Mouse (Mus musculus) stomach, embryonic 15.5 days (tissue): Measurements from ENCODE around the gene Med27. TPM values are rescaled to one million over a fixed set of nuclear protein-coding genes. Genes with fewer than 3 reads are reported as not detected.

ENCODE experiments used
- ATAC-seq: fragments of 200-750 bp; cut with Nextera tagmentation; 2 replicates; pipeline ENCODE4 v1.8.0; 2017; ENCODE audit warnings: low read depth, moderate number of reproducible peaks, moderate TSS enrichment; ENCODE audit not compliant: insufficient read depth, low FRiP score
- H3K27ac ChIP-seq: fragments of 300-500 bp; sonication (generic); 2 replicates; pipeline ENCODE4 v1.5.1; 2015; ENCODE audit warnings: mild to moderate bottlenecking, inconsistent platforms
- H3K27me3 ChIP-seq: fragments of 300-500 bp; sonication (generic); replicated peaks from 2 replicates; pipeline ENCODE4 v1.6.1; 2015; ENCODE audit warnings: inconsistent platforms
- H3K36me3 ChIP-seq: fragments of 300-500 bp; sonication (generic); 2 replicates; pipeline ENCODE4 v1.6.1; 2015; ENCODE audit warnings: inconsistent platforms
- H3K4me1 ChIP-seq: fragments of 300-500 bp; sonication (generic); 2 replicates; pipeline ENCODE4 v1.6.1; 2015; ENCODE audit warnings: inconsistent platforms
- H3K4me2 ChIP-seq: fragments of 300-500 bp; sonication (generic); 2 replicates; pipeline ENCODE4 v1.6.1; 2015; ENCODE audit warnings: mild to moderate bottlenecking, inconsistent platforms
- H3K4me3 ChIP-seq: fragments of 300-500 bp; sonication (generic); replicated peaks from 2 replicates; pipeline ENCODE4 v1.5.1; 2015; ENCODE audit warnings: inconsistent platforms
- H3K9ac ChIP-seq: fragments of 300-500 bp; sonication (generic); 2 replicates; pipeline ENCODE4 v1.6.1; 2015; ENCODE audit warnings: inconsistent platforms
- H3K9me3 ChIP-seq: fragments of 300-500 bp; sonication (generic); 2 replicates; pipeline ENCODE4 v1.6.1; 2016; ENCODE audit warnings: inconsistent platforms
- WGBS: fragments of 180-500 bp; shearing (Covaris S2); methylation state at CpG from one replicate; pipeline ENCODE4 v1.1.7; 2015; 5-methylcytosine and 5-hydroxymethylcytosine counted together
- polyA plus RNA-seq: library from polyadenylated mRNA; unstranded; fragments of >200 nt; fragmentation: Nextera tagmentation; extraction: Ambion mirVana; gene quantifications from 2 replicates; pipeline ENCODE4 v1.2.1, GENCODE M21; 2015

Gene Med27
- polyA plus RNA-seq, 1 experiment from 2014 or later = 36.4 TPM

DNA sequence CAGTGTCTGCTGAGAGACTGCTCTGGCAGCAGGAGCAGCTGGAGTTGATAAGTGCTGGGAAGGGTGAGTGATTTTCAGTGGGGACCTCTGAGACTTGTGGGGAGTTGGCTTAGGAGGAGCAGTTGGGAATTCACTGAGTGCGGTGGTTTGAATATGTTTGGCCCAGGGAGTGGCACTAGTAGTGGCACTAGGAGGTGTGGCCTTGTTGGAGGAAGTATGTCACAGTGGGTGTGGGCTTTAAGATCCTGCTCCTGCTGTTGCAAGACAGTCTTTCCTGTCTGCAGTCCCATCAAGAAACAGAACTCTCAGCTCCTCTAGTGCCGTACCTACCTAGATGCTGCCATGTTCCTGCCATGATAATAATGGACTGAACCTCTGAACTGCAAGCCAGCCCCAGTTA lies 115.2 kb downstream of the Med27 start:
- WGBS = 89% methylated on average over 2 of the region's 2 CpGs
- Histone ChIP-seq H3K27ac (no peak overlapping the region), H3K27me3 (no peaks in the 10 kb centered on the region), H3K36me3 (no peaks in the 10 kb centered on the region), H3K4me3 (no peak overlapping the region), H3K9ac (no peak overlapping the region), H3K9me3 (no peaks in the 10 kb centered on the region), H3K4me2 (no peak overlapping the region), H3K4me1 (peaks cover 14% of the 10 kb centered on the region; the same call in 1 of the 2 replicates)
- ATAC-seq = no peak

DNA sequence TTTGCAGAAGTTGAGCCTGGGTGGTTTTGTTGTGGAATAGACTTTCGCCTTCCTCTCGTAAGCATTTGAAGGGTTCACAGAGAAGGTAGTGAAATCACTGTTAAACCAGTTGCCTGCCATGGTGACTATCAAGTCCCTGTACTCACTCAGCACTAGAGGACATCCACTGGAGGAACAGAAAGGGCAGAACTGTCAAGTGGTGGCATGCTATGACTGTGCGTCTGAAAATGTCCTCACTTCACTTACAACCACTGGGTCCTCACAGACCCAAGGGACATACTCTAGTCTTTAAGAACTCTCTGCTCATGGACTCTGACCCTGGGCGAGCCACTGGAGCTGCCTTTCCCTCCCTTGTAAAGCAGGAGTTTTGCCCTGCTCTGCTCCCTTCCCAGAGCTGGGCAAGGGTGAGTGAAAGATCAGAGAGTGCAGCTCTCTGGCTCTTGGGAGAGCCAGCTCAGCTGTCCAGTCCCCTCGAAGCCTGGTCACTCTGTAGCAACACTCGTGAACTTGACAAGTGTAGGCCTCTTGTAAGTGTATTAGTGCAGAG lies 116.5 kb downstream of the Med27 start:
- no peak for ATAC-seq
- Histone ChIP-seq H3K4me1 (peaks cover 14% of the 10 kb centered on the region; the same call in 1 of the 2 replicates), H3K9me3 (no peaks in the 10 kb centered on the region), H3K27ac (no peak overlapping the region), H3K36me3 (no peaks in the 10 kb centered on the region), H3K9ac (no peak overlapping the region), H3K27me3 (no peaks in the 10 kb centered on the region), H3K4me3 (no peak overlapping the region), H3K4me2 (no peak overlapping the region)
- 82% methylated on average over 6 of the region's 6 CpGs for WGBS

- no peak overlapping the region for H3K4me3 ChIP-seq
- H3K4me2 ChIP-seq = no peak overlapping the region
- WGBS = 49% methylated on average over 9 of the region's 9 CpGs
- H3K9ac ChIP-seq = no peak overlapping the region
- H3K9me3 ChIP-seq = no peaks in the 10 kb centered on the region
- peaks cover 14% of the 10 kb centered on the region; the same call in 1 of the 2 replicates for H3K4me1 ChIP-seq
- H3K27me3 ChIP-seq = no peaks in the 10 kb centered on the region
- no peak for ATAC-seq
- no peaks in the 10 kb centered on the region for H3K36me3 ChIP-seq
- no peak overlapping the region for H3K27ac ChIP-seq
Observed at GRCm38 (mm10) chr2:29464851-29465648, 118.4 kb downstream of the Med27 start.

GRCm38 (mm10) chr2:29465649-29466137 lies 119.1 kb downstream of the Med27 start:
- Histone ChIP-seq H3K36me3 (no peaks in the 10 kb centered on the region), H3K4me3 (no peak overlapping the region), H3K4me1 (peaks cover 14% of the 10 kb centered on the region; the same call in 1 of the 2 replicates), H3K4me2 (no peak overlapping the region), H3K27ac (no peak overlapping the region), H3K27me3 (no peaks in the 10 kb centered on the region), H3K9ac (no peak overlapping the region), H3K9me3 (no peaks in the 10 kb centered on the region)
- WGBS = 61% methylated on average over 3 of the region's 3 CpGs
- ATAC-seq = no peak

DNA sequence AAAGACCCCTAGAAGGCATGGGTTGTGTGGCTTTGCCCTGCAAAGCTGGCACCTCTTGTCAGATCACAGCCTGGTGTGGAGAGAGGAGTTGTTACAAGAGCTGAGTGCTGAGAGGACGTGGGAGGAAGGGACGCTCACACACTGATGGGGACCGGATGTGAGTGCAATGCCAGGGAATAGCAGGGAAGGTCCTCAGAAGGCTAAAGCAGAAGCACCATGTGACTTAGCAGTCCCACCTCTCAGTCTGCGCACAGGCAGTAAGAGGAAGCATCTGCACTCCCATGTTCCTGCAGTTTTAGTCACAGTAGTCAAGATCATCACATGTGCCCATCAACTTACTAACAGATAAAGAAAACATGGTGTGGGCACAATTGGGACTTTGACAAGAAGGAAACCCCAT lies 119.8 kb downstream of the Med27 start:
- peaks cover 14% of the 10 kb centered on the region; the same call in 1 of the 2 replicates for H3K4me1 ChIP-seq
- ATAC-seq = no peak
- 80% methylated on average over 4 of the region's 4 CpGs for WGBS
- H3K27ac ChIP-seq = no peak overlapping the region
- no peaks in the 10 kb centered on the region for H3K36me3 ChIP-seq
- H3K4me2 ChIP-seq = no peak overlapping the region
- no peak overlapping the region for H3K4me3 ChIP-seq
- H3K9ac ChIP-seq = no peak overlapping the region
- no peaks in the 10 kb centered on the region for H3K9me3 ChIP-seq
- no peaks in the 10 kb centered on the region for H3K27me3 ChIP-seq

GRCm38 (mm10) chr2:29468517-29468936 lies 121.9 kb downstream of the Med27 start:
- Histone ChIP-seq H3K9ac (no peak overlapping the region), H3K9me3 (no peaks in the 10 kb centered on the region), H3K36me3 (no peaks in the 10 kb centered on the region), H3K4me3 (no peak overlapping the region), H3K27me3 (no peaks in the 10 kb centered on the region), H3K27ac (no peak overlapping the region), H3K4me2 (no peak overlapping the region), H3K4me1 (peaks cover 14% of the 10 kb centered on the region; the same call in 1 of the 2 replicates)
- ATAC-seq = peak; percentile 44; the same call in 1 of the 2 replicates
- WGBS = 59% methylated on average over 15 of the region's 15 CpGs

DNA sequence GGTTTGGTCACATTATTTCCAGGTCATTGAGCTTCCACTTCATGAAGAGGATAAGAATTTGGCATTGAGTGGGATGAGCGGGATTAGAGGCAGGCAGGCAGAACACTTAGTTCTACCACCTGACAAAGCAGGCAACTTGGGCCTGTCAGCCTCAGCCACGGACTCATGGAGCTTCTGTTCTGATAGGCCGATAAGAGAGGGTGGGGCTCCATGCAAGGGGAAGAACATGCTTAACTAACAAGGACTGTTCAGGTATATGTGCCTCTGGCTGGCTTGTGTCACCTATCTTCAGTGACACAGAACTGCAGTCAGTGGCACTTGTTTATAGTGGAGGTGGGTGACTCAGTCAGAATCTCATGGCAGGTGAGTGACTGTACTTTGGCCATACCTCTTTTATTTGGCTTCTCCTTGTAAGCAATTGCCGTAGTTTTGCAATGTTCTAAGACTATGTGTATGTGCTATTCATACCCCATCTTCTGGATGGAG lies 126.4 kb downstream of the Med27 start:
- Histone ChIP-seq H3K9me3 (no peaks in the 10 kb centered on the region), H3K9ac (no peak overlapping the region), H3K4me2 (no peak overlapping the region), H3K27me3 (no peaks in the 10 kb centered on the region), H3K4me3 (no peak overlapping the region), H3K36me3 (no peaks in the 10 kb centered on the region), H3K4me1 (no peaks in the 10 kb centered on the region), H3K27ac (no peak overlapping the region)
- no peak for ATAC-seq
- WGBS = 81% methylated on average over 4 of the region's 4 CpGs

- Histone ChIP-seq H3K9me3 (no peaks in the 10 kb centered on the region), H3K36me3 (no peaks in the 10 kb centered on the region), H3K27ac (no peak overlapping the region), H3K4me1 (no peaks in the 10 kb centered on the region), H3K27me3 (no peaks in the 10 kb centered on the region), H3K4me2 (no peak overlapping the region), H3K4me3 (no peak overlapping the region), H3K9ac (no peak overlapping the region)
- ATAC-seq = no peak
- WGBS = 28% methylated on average over 2 of the region's 2 CpGs
Observed at GRCm38 (mm10) chr2:29473907-29474306, 127.3 kb downstream of the Med27 start.

DNA sequence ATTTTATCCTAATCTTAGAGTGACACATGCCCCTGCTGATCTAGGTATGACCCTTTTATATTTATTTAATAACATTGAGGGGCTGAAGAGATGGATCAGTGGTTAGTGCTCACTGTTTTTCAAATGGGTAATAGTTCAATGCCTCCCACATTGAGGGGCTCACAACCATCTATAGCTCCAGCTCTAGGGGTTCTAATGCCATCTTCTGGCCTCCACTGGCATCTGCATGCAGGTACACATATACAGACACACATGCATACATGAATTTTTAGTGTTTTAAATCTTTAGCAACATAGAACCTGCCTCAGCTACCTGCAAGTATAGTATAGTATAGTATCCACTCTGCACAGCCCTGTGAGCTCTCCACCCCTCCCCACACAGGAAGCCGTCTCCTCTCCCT lies 130.1 kb downstream of the Med27 start:
- Histone ChIP-seq H3K4me1 (no peaks in the 10 kb centered on the region), H3K27me3 (no peaks in the 10 kb centered on the region), H3K4me2 (no peak overlapping the region), H3K9ac (no peak overlapping the region), H3K4me3 (no peak overlapping the region), H3K36me3 (no peaks in the 10 kb centered on the region), H3K27ac (no peak overlapping the region), H3K9me3 (no peaks in the 10 kb centered on the region)
- ATAC-seq = no peak
- WGBS = 89% methylated on average over 1 of the region's 1 CpGs

- Histone ChIP-seq H3K36me3 (no peaks in the 10 kb centered on the region), H3K27me3 (no peaks in the 10 kb centered on the region), H3K4me3 (no peak overlapping the region), H3K9me3 (no peaks in the 10 kb centered on the region), H3K4me2 (no peak overlapping the region), H3K9ac (no peak overlapping the region), H3K4me1 (0 out of 2 replicates have a peak, but pooled peaks cover 4% of the 10 kb centered on the region), H3K27ac (no peak overlapping the region)
- WGBS = 41% methylated on average over 8 of the region's 8 CpGs
- no peak for ATAC-seq
Observed at GRCm38 (mm10) chr2:29481856-29482255, 135.2 kb downstream of the Med27 start.

DNA sequence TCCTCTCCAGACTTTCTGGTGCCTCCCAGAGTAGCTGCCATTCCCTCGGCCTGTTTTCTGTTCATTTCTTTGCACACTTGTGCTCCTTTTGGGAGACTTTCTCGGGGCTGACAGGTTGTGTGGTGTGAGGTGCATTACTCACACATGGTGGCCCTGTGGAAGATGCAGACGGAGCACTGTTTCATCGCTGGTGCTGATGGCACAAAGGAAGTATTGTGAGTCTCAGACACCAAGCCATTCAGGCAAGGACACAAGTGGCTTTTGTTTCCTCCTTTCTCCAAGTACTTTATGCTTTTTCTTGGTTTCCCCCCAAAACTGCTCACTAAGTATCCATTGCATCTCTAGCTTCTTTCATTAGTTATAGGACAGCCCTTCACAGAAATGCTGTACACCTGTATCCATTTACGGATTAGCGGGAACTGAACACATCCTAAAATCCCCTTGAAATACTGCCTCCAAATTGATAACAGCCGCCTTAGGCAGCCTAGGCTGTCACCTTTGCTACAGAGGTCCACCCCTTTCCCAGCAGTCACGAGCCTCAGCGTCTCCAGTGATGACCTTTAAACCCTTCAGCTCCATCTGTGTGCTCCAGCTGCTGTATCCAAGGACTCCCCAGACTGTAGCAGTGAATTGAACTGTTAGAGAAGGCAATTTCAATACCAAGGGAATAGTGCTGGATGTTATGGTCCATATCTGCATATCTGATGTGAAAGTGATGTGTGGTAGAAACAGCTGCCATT lies 136.5 kb downstream of the Med27 start:
- H3K4me1 ChIP-seq = 0 out of 2 replicates have a peak, but pooled peaks cover 4% of the 10 kb centered on the region
- no peak overlapping the region for H3K9ac ChIP-seq
- no peaks in the 10 kb centered on the region for H3K27me3 ChIP-seq
- no peak overlapping the region for H3K4me2 ChIP-seq
- H3K36me3 ChIP-seq = no peaks in the 10 kb centered on the region
- no peaks in the 10 kb centered on the region for H3K9me3 ChIP-seq
- H3K4me3 ChIP-seq = no peak overlapping the region
- no peak overlapping the region for H3K27ac ChIP-seq
- WGBS = 53% methylated on average over 9 of the region's 9 CpGs
- no peak for ATAC-seq
